Mouse (Mus musculus) spleen, postnatal 10 days (tissue): ENCODE data around the gene Hipk2.
A peak's percentile ranks its signal among the peaks of the same experiment; 100 is the strongest.

ENCODE experiments used
- DNase-seq, 2 experiments: peaks; one replicate each; pipeline ENCODE4 v3.0.0; 2021 to 2022; ENCODE audit warnings: low spot score in 2 of 2

Gene Hipk2

DNA sequence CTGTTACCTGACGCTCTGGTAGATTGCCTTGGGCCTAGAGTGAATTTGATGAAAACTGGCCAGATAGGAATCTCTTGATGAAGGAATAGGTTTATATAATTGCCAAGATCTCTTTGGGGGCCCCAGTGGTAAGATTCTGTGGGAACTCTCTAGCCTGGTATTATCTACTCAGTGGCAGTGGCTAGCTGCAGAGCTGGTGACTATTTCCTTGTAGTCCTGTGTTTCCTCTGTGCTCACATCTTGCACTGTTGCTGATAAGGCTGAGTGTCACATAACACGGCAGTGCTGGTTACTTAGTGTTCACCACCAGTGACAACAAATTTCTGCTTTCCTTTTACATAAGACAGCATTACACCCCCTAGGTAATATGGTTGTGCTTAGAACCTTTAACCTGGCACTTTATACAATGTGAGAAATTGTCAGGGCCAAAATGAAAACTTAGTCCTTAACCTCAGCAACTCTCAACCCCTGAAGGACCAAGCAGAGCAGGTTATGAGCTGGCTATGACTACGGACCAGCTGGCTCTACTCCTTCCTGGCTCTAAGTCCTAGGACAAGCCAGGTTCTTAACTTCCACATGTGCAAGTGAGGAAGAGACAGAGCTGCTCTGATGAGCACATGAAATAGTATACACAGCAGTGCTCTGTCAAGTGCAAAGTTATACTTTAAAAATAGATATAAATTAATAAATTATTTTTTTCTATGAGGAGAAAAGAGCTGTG, 80.7 kb downstream of the Hipk2 start:
- DNase-seq = no peak

DNA sequence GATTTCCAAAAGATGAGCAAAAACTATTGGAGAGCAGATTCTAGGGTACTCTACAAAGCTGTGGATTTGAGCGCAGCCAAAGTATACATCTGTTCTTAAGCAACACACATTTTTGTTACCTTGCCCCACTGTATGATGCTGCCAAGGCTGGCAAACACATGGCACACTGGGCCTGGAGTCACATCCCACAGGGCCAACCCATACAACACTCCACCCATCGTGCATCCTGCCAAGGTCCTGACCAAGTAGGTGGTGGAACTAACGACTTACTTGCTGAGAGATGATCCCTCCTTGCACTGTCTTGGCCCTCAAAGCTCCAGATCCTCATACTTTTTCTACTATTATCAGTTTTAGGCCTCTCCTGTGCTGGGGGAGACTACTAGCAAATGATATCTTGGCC, 83.0 kb downstream of the Hipk2 start:
- no peak for DNase-seq

GRCm38 (mm10) chr6:38789221-38789810, 86.6 kb downstream of the Hipk2 start:
- DNase-seq = no peak

DNA sequence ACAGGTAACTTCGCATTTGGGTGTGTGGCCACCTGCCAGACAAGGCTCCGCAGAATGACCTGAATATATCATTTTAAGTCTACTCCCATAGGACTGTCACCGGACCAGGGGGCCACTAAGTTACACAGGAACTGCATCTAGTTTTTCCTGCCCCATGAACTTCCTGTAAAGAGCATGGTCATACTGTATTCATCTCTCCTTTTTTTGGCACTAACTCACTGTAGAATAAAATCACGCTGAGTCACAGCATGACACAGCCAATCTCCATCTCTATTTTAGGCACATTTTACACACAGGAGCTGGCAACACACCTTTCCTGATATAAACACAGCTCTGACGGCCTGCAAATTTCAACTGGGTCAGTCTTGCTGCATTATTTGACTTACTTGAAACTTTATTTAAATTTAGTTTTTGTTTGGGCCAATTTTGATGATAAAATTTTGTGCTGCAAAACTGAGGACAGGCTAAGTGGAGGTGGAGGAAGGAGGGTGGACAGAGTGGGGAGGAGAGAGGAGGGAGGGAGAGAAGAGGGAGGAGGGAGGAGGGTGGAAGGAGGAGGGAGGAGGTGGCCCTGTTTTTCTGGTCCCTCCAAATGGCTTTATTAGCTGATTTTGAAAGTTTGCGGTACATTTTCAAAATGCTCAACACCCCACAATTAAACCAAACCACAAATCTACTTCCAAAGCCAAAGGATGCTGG, 88.0 kb downstream of the Hipk2 start:
- peak in 1 of 2 experiments; percentile 30 for DNase-seq

GRCm38 (mm10) chr6:38787134-38787533, 88.8 kb downstream of the Hipk2 start:
- no peak for DNase-seq

- no peak for DNase-seq
Measured at GRCm38 (mm10) chr6:38785747-38786146, 90.2 kb downstream of the Hipk2 start.

DNA sequence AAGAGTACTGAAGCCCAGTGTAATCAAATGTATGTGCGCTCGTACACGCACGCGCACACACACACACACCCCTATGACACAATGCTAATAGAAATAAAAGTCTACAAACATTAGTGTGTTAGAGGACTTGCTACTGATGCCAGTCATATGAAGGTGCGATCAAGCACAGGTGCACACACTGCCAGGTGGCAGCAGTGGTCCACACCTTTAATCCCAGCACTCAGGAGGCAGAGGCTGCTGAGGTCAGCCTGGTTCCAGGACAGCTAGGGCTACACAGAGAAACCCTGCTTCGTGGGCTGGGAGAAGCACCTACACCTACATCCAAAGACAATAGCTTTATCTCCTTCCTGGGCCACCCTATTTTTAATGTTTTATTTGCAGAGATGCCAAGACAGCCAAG, 96.6 kb downstream of the Hipk2 start:
- DNase-seq = no peak

GRCm38 (mm10) chr6:38778887-38779286, 97.1 kb downstream of the Hipk2 start:
- no peak for DNase-seq

- no peak for DNase-seq
Measured at GRCm38 (mm10) chr6:38776000-38776584, 99.9 kb downstream of the Hipk2 start.

GRCm38 (mm10) chr6:38772836-38773518, 103.0 kb downstream of the Hipk2 start:
- DNase-seq = no peak

GRCm38 (mm10) chr6:38771061-38771667, 104.8 kb downstream of the Hipk2 start:
- DNase-seq = no peak

DNA sequence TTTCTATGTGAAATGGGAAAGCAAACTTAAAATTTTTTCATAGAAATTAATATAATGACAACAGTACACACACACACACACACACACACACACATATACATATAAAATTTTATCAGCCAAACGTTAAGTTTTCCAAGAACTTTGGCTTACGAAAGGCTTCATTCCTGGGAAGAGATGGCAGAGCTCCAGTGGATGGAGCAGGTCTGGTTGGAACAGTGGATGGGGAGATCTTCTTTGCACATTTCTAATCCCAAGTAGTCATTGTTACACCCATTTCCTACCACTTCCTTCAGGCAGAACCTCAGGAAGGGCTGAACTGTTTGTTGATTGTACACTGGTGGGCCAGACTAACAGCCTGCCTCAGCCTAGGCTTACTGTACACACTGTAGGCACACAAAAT, 106.3 kb downstream of the Hipk2 start:
- no peak for DNase-seq

DNA sequence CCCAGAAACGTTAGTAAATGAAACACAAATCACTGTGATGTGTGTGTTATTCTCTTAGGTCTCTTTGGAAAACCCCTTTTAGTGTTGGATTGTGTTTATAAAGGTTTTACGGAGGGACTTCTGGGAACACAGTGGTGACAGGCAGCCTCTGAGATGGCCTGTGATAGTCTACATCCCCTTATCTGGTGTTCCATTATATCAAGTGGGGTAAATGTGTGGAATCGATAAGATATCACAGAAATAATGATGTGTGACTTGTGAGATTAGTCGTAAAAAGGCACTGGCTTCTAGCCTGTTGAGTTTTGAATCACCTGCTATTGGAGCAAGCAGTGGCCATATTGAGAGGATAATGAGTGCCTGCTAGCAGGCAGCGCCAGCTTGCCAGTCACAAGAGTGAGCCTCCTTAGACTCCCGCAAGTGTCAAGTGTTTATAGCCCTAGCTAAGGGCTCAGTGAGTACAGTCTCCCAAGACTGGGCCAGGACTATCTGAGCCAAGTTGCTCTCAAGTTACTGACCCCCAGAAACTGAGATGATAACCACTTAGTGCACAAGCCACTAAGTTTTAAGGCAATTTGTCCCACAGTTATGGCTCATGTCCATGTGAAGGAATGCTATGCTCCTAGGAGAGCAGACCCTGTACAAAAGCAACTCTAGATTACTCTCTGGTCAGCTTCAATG, 113.2 kb downstream of the Hipk2 start:
- no peak for DNase-seq

GRCm38 (mm10) chr6:38762006-38762405, 114.0 kb downstream of the Hipk2 start:
- DNase-seq = no peak

GRCm38 (mm10) chr6:38760911-38761706, 114.9 kb downstream of the Hipk2 start:
- DNase-seq = no peak

DNA sequence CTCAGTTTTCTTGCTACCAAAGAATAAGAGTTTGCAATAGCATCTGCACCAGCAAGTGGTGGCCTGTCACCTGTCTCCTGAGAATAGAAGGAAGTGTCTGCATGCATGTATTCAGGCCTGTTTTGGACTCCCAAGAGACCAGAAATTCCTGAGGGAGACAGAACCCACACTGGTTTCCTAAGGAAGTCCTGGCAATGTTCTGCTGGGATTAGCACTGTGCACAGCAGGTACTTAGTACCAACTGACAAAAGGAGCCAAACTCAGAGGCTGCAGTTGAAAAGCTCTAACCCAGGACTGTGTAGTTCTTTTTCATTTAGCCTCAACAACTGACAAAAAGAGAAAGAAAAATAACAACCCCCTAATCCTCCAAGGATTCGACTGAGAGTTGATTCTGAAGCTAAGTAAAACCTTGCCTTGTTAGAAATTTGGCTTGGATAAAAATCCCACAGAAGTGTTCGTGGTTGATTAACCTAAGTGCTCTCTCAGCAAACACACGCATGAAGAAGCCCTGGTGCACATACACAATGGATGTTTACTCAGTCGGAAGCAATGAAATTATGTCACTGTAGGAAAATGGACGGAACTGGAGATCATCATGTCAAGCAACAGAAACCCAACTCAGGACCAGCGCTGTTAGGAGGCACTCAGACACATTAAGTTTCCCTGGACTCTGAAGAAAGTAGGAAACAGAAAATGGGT, 115.9 kb downstream of the Hipk2 start:
- no peak for DNase-seq

GRCm38 (mm10) chr6:38759186-38759585, 116.8 kb downstream of the Hipk2 start:
- DNase-seq = no peak

DNA sequence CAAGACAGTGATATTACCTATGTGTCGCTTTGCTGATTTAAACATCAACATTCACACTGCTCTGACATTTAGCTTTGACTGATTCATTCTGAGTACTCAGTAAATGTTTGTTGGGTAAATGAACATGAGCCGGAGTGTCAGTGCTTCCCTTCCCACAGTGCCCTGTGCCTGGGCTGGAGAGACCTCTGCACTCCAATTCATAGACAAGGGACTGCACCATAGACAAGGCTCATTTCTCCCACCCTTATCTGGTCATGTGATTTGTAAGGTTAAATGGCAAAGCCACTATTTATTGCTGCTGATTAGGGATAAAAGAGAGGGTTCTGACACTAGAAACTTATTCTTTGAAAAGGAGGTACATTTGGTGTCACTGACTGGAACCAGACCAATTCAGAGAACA, 118.4 kb downstream of the Hipk2 start:
- no peak for DNase-seq

- DNase-seq = no peak
Measured at GRCm38 (mm10) chr6:38756968-38757367, 119.0 kb downstream of the Hipk2 start.

DNA sequence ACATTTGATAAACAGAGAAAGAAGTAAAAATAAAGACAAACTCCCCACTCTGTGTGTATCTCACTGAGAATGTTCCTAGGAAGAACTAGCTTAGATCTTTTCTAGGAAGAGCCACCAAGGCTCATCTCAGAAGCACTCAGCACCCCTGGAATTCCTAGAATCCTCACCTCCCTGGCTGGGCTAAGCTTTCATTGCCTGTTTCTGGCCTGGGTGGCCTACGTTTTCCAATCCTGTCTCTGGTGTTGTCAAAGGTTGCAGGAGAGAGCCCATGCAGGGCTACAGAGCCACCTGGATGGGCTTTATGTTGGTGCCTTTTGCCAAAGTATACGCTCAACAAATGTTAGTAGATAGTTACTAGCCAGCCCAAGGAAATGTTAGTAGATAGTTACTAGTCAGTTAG, 120.0 kb downstream of the Hipk2 start:
- no peak for DNase-seq
